Mouse (Mus musculus) T-helper 1 cell (primary cell): ENCODE data around the gene Nucb2.

Source experiments
- in situ Hi-C: fragments of 300-600 bp; cut with MboI, MseI; formaldehyde crosslinking; loops from one replicate; pipeline ENCODE4 v1.15.1; 2025; ENCODE audit warnings: high pct_unique_total_duplicates

Nucb2 gene

GRCm38 (mm10) chr7:116503879-116504817 lies at the start of gene Nucb2:
TSS of gene Nucb2 (plus strand) at chr7:116504369.
- in situ Hi-C loops, result no loop called here

- in situ Hi-C loops, result loop anchor here (5.0 kb wide), 2 partner anchors 55 to 145 kb away; no protein-coding TSS in a partner anchor
Measured at GRCm38 (mm10) chr7:116456964-116457363, 47.2 kb upstream of the Nucb2 start.

- in situ Hi-C loops, result loop anchor here (5.0 kb wide), 2 partner anchors 55 to 145 kb away; no protein-coding TSS in a partner anchor
Measured at GRCm38 (mm10) chr7:116457391-116457790, 46.8 kb upstream of the Nucb2 start.

- in situ Hi-C loops, result loop anchor here (5.0 kb wide), 2 partner anchors 53 to 143 kb away; no protein-coding TSS in a partner anchor
Measured at GRCm38 (mm10) chr7:116458985-116459441, 45.2 kb upstream of the Nucb2 start.

GRCm38 (mm10) chr7:116462114-116462513 lies 42.1 kb upstream of the Nucb2 start:
- in situ Hi-C loops, result no loop called here

- in situ Hi-C loops, result no loop called here
Measured at GRCm38 (mm10) chr7:116475836-116476235, 28.3 kb upstream of the Nucb2 start.

- in situ Hi-C loops, result no loop called here
Measured at GRCm38 (mm10) chr7:116476264-116476663, 27.9 kb upstream of the Nucb2 start.

GRCm38 (mm10) chr7:116483106-116483505 lies 21.1 kb upstream of the Nucb2 start:
- in situ Hi-C loops, result no loop called here

GRCm38 (mm10) chr7:116483782-116484181 lies 20.4 kb upstream of the Nucb2 start:
- in situ Hi-C loops, result no loop called here

GRCm38 (mm10) chr7:116484213-116484612 lies 20.0 kb upstream of the Nucb2 start:
- in situ Hi-C loops, result no loop called here

GRCm38 (mm10) chr7:116485062-116485601 lies 19.0 kb upstream of the Nucb2 start:
- in situ Hi-C loops, result no loop called here

GRCm38 (mm10) chr7:116491113-116491512 lies 13.1 kb upstream of the Nucb2 start:
- in situ Hi-C loops, result loop anchor here (10.0 kb wide), 1 partner anchor 1744 kb away; no protein-coding TSS in a partner anchor

- in situ Hi-C loops, result loop anchor here (10.0 kb wide), 1 partner anchor 1741 kb away; no protein-coding TSS in a partner anchor
Measured at GRCm38 (mm10) chr7:116493267-116494003, 10.7 kb upstream of the Nucb2 start.

GRCm38 (mm10) chr7:116494618-116495017 lies 9.6 kb upstream of the Nucb2 start:
- in situ Hi-C loops, result loop anchor here (10.0 kb wide), 1 partner anchor 1740 kb away; no protein-coding TSS in a partner anchor

GRCm38 (mm10) chr7:116496760-116497159 lies 7.4 kb upstream of the Nucb2 start:
- in situ Hi-C loops, result loop anchor here (10.0 kb wide), 1 partner anchor 1738 kb away; no protein-coding TSS in a partner anchor

- in situ Hi-C loops, result no loop called here
Measured at GRCm38 (mm10) chr7:116504818-116505170, 625 bp downstream of the Nucb2 start.

- in situ Hi-C loops, result loop anchor here (5.0 kb wide), 2 partner anchors 57 to 172 kb away; no protein-coding TSS in a partner anchor
Measured at GRCm38 (mm10) chr7:116514030-116514429, 9.9 kb downstream of the Nucb2 start.

- in situ Hi-C loops, result loop anchor here (5.0 kb wide), 2 partner anchors 57 to 172 kb away; no protein-coding TSS in a partner anchor
Measured at GRCm38 (mm10) chr7:116514546-116514945, 10.4 kb downstream of the Nucb2 start.

GRCm38 (mm10) chr7:116515059-116515458 lies 10.9 kb downstream of the Nucb2 start:
- in situ Hi-C loops, result no loop called here

GRCm38 (mm10) chr7:116515514-116516135 lies 11.5 kb downstream of the Nucb2 start:
- in situ Hi-C loops, result no loop called here

GRCm38 (mm10) chr7:116517240-116517639 lies 13.1 kb downstream of the Nucb2 start:
- in situ Hi-C loops, result no loop called here
